Mouse (Mus musculus) heart, postnatal 0 days (tissue): ENCODE data around the gene Inpp5b. TPM values are rescaled to one million over a fixed set of nuclear protein-coding genes. Genes with fewer than 3 reads are reported as not detected.

Source experiments
- ATAC-seq: fragments of 200-750 bp; cut with Nextera tagmentation; 2 replicates; pipeline ENCODE4 v1.8.0; 2017; ENCODE audit warnings: low read depth, moderate number of reproducible peaks, moderate library complexity; ENCODE audit not compliant: insufficient read depth
- DNase-seq: peaks from one replicate; pipeline ENCODE4 v3.0.0-alpha.2; 2016; ENCODE audit warnings: low spot score
- H3K27ac ChIP-seq: fragments of 300-500 bp; sonication (generic); 2 replicates; pipeline ENCODE4 v1.5.1; 2014; ENCODE audit warnings: low read depth, mild to moderate bottlenecking
- H3K27me3 ChIP-seq: fragments of 300-500 bp; sonication (generic); 2 replicates; pipeline ENCODE4 v1.6.1; 2014; ENCODE audit warnings: low read length, mixed read lengths; ENCODE audit not compliant: control insufficient read depth, insufficient read depth
- H3K36me3 ChIP-seq: fragments of 300-500 bp; sonication (generic); replicated peaks from 2 replicates; pipeline ENCODE4 v1.6.1; 2014; ENCODE audit warnings: low read length, mixed read lengths; ENCODE audit not compliant: control insufficient read depth, insufficient read depth
- H3K4me1 ChIP-seq: fragments of 300-500 bp; sonication (generic); 2 replicates; pipeline ENCODE4 v1.6.1; 2014; ENCODE audit warnings: antibody characterized with exemption; ENCODE audit not compliant: control insufficient read depth, insufficient read depth
- H3K4me2 ChIP-seq: fragments of 300-500 bp; sonication (generic); 2 replicates; pipeline ENCODE4 v1.6.1; 2014; ENCODE audit warnings: low read depth, mild to moderate bottlenecking, low read length, moderate library complexity
- H3K4me3 ChIP-seq: fragments of 300-500 bp; sonication (generic); 2 replicates; pipeline ENCODE4 v1.5.1; 2014; ENCODE audit warnings: low read depth, low read length
- H3K9ac ChIP-seq: fragments of 300-500 bp; sonication (generic); replicated peaks from 2 replicates; pipeline ENCODE4 v1.6.1; 2014; ENCODE audit warnings: low read depth, low read length, mixed read lengths
- H3K9me3 ChIP-seq: fragments of 300-500 bp; sonication (generic); replicated peaks from 2 replicates; pipeline ENCODE4 v1.6.1; 2016; ENCODE audit warnings: low read length; ENCODE audit not compliant: control insufficient read depth
- CTCF ChIP-seq: IDR thresholded peaks from 2 replicates; pipeline ENCODE4 v1.5.1; 2016; ENCODE audit warnings: antibody characterized with exemption, control low read depth, low read depth
- EP300 ChIP-seq: IDR thresholded peaks from 2 replicates; pipeline ENCODE4 v1.6.1; 2016; ENCODE audit warnings: antibody characterized with exemption, low read depth
- WGBS: fragments of 180-500 bp; shearing (Covaris S2); extraction: QIAGEN DNeasy Blood & Tissue Kit; methylation state at CpG from one replicate; pipeline ENCODE4 v1.1.7; 2014; 5-methylcytosine and 5-hydroxymethylcytosine counted together
- polyA plus RNA-seq: library from polyadenylated mRNA; unstranded; fragments of >200 nt; fragmentation: Nextera tagmentation; extraction: Ambion mirVana; gene quantifications from 2 replicates; pipeline ENCODE4 v1.2.1, GENCODE M21; 2015
- total RNA-seq: library from RNA; depleted of rRNA; stranded (reverse); fragments of >200 nt; gene quantifications from 2 replicates; pipeline ENCODE4 v1.2.3, GENCODE M21; 2014; ENCODE audit warnings: low replicate concordance

The Inpp5b gene
- total and polyA plus RNA-seq, 2 experiments from 2014 or later, result 8.2 to 10.4 TPM

- 18% methylated on average over 18 of the region's 18 CpGs for WGBS
Observed at GRCm38 (mm10) chr4:124695786-124696516, 45.7 kb upstream of the Inpp5b start.

GRCm38 (mm10) chr4:124699791-124700190, 41.9 kb upstream of the Inpp5b start:
- 41% methylated on average over 6 of the region's 6 CpGs for WGBS
- no peaks in the 10 kb centered on the region for H3K9me3 ChIP-seq
- 0 out of 2 replicates have a peak, but pooled peaks cover 3% of the 10 kb centered on the region for H3K27me3 ChIP-seq
- TF ChIP-seq EP300 (no peak), CTCF (no peak)
- no peak overlapping the region; the same call in 1 of the 2 replicates for H3K4me3 ChIP-seq
- H3K4me2 ChIP-seq, result peak overlapping the region; percentile 92
- H3K36me3 ChIP-seq, result no peaks in the 10 kb centered on the region
- H3K4me1 ChIP-seq, result peaks cover 22% of the 10 kb centered on the region
- DNase-seq, result no peak
- H3K9ac ChIP-seq, result peak overlapping the region; percentile 81; the same call in 1 of the 2 replicates
- H3K27ac ChIP-seq, result no peak overlapping the region
- ATAC-seq, result no peak

More at GRCm38 (mm10) chr4:124695786-124696516, 45.7 kb upstream of the Inpp5b start:
- Histone ChIP-seq H3K27ac (no peak overlapping the region), H3K4me2 (peak overlapping the region; percentile 15; the same call in 1 of the 2 replicates), H3K9me3 (no peaks in the 10 kb centered on the region), H3K9ac (no peak overlapping the region), H3K4me3 (no peak overlapping the region), H3K27me3 (0 out of 2 replicates have a peak, but pooled peaks cover 3% of the 10 kb centered on the region), H3K4me1 (peaks cover 7% of the 10 kb centered on the region), H3K36me3 (no peaks in the 10 kb centered on the region)
- ATAC-seq (no peak), DNase-seq (no peak)
- TF ChIP-seq CTCF (no peak), EP300 (no peak)

- Histone ChIP-seq H3K9me3 (no peaks in the 10 kb centered on the region), H3K27me3 (0 out of 2 replicates have a peak, but pooled peaks cover 3% of the 10 kb centered on the region), H3K9ac (peak within 1 kb of the TSS; percentile 81), H3K4me2 (peak within 1 kb of the TSS; percentile 92), H3K36me3 (peaks cover under 1% of the 10 kb centered on the region; the same call in 1 of the 2 replicates), H3K4me1 (peaks cover 26% of the 10 kb centered on the region), H3K4me3 (peak within 1 kb of the TSS; percentile 87), H3K27ac (peak within 1 kb of the TSS; percentile 72)
- peak; percentile 54 for ATAC-seq
- 1% methylated on average over 45 of the region's 59 CpGs for WGBS
- peak; percentile 34 for DNase-seq
- TF ChIP-seq EP300, result no peak
- peak; percentile 8; the same call in 1 of the 2 replicates for TF ChIP-seq CTCF
Observed at GRCm38 (mm10) chr4:124700248-124700971, 41.2 kb upstream of the Inpp5b start, which contains the start of gene Fhl3. Gene Fhl3, plus strand, starts transcription at chr4:124700701.

GRCm38 (mm10) chr4:124701052-124701845, 40.4 kb upstream of the Inpp5b start:
- WGBS, result 3% methylated on average over 22 of the region's 22 CpGs
- DNase-seq (peak; percentile 65), ATAC-seq (peak; percentile 31)
- H3K4me1 ChIP-seq, result peaks cover 29% of the 10 kb centered on the region
- H3K9ac ChIP-seq, result peak overlapping the region; percentile 81
- H3K4me2 ChIP-seq, result peak overlapping the region; percentile 92
- H3K9me3 ChIP-seq, result no peaks in the 10 kb centered on the region
- H3K27me3 ChIP-seq, result no peaks in the 10 kb centered on the region
- H3K36me3 ChIP-seq, result peaks cover 9% of the 10 kb centered on the region
- peak overlapping the region; percentile 87 for H3K4me3 ChIP-seq
- H3K27ac ChIP-seq, result peak overlapping the region; percentile 72
- TF ChIP-seq CTCF (no peak), EP300 (no peak)

GRCm38 (mm10) chr4:124701916-124702315, 39.7 kb upstream of the Inpp5b start:
- no peak for TF ChIP-seq CTCF
- TF ChIP-seq EP300, result no peak
- H3K27me3 ChIP-seq, result no peaks in the 10 kb centered on the region
- ATAC-seq, result no peak
- peak overlapping the region; percentile 81 for H3K9ac ChIP-seq
- H3K4me2 ChIP-seq, result peak overlapping the region; percentile 92
- peaks cover 12% of the 10 kb centered on the region for H3K36me3 ChIP-seq
- DNase-seq, result no peak
- peak overlapping the region; percentile 72 for H3K27ac ChIP-seq
- H3K9me3 ChIP-seq, result no peaks in the 10 kb centered on the region
- H3K4me1 ChIP-seq, result peaks cover 29% of the 10 kb centered on the region
- peak overlapping the region; percentile 87 for H3K4me3 ChIP-seq
- 24% methylated on average over 3 of the region's 5 CpGs for WGBS
